In genomic region chr1:59967291-59967690, GRCm38 (mm10) we compare ENCODE assay signal across 8 mouse cellular contexts. TPM values are rescaled to one million over a fixed set of nuclear protein-coding genes. Genes with fewer than 3 reads are reported as not detected.
DNase-seq lines count a peak whose midpoint lies in the region; ATAC-seq and TF ChIP-seq lines count a peak whose summit lies in the region.

No protein-coding gene starts in this region.

- H3K27me3 ChIP-seq in forebrain, postnatal 0 days (ENCODE audit: insufficient read depth, low read length) = no peaks in the 10 kb centered on the region
- H3K27me3 ChIP-seq in forebrain, embryonic 12.5 days = no peaks in the 10 kb centered on the region
- H3K27me3 ChIP-seq in forebrain, embryonic 10.5 days (ENCODE audit: poor library complexity, severe bottlenecking) = no peaks in the 10 kb centered on the region
- no peaks in the 10 kb centered on the region for H3K27me3 ChIP-seq in neural tube, embryonic 15.5 days (replicated peaks)

- H3K27ac ChIP-seq in forebrain, postnatal 0 days (ENCODE audit: low read depth, low read length) = no peak overlapping the region
- H3K27ac ChIP-seq in forebrain, embryonic 12.5 days = no peak overlapping the region
- H3K27ac ChIP-seq in forebrain, embryonic 10.5 days = no peak overlapping the region
- no peak overlapping the region for H3K27ac ChIP-seq in neural tube, embryonic 15.5 days (replicated peaks)

- H3K9ac ChIP-seq in forebrain, postnatal 0 days = no peak overlapping the region
- H3K9ac ChIP-seq in forebrain, embryonic 12.5 days = no peak overlapping the region
- H3K9ac ChIP-seq in neural tube, embryonic 15.5 days (replicated peaks) = no peak overlapping the region

- peaks cover 26% of the 10 kb centered on the region for H3K36me3 ChIP-seq in forebrain, postnatal 0 days (ENCODE audit: insufficient read depth)
- peaks cover 27% of the 10 kb centered on the region for H3K36me3 ChIP-seq in forebrain, embryonic 12.5 days (replicated peaks)
- H3K36me3 ChIP-seq in forebrain, embryonic 10.5 days (replicated peaks) = peaks cover 59% of the 10 kb centered on the region
- peaks cover 45% of the 10 kb centered on the region for H3K36me3 ChIP-seq in neural tube, embryonic 15.5 days

- no peaks in the 10 kb centered on the region for H3K9me3 ChIP-seq in forebrain, postnatal 0 days (ENCODE audit: low read length)
- no peaks in the 10 kb centered on the region for H3K9me3 ChIP-seq in forebrain, embryonic 12.5 days
- no peaks in the 10 kb centered on the region for H3K9me3 ChIP-seq in forebrain, embryonic 10.5 days
- no peaks in the 10 kb centered on the region for H3K9me3 ChIP-seq in neural tube, embryonic 15.5 days (replicated peaks)

- DNase-seq in forebrain, postnatal 0 days = peak; percentile 23
- DNase-seq in right cerebral cortex, postnatal 4 days = peak; percentile 11
- DNase-seq in right cerebral cortex, adult 18-20 months = no peak
- DNase-seq in lung, postnatal 25 days (ENCODE audit: low spot score) = peak; percentile 46
- no peak for DNase-seq in forebrain, embryonic 10.5 days (ENCODE audit: extremely low spot score, low spot score)

- ATAC-seq in forebrain, postnatal 0 days = no peak
- ATAC-seq in forebrain, embryonic 12.5 days (ENCODE audit: low FRiP score) = no peak
- ATAC-seq in common myeloid progenitor, adult 5-6 weeks (replicated peaks; ENCODE audit: low read depth, poor library complexity, severe bottlenecking) = 0 out of 2 replicates have a peak, but pooled peaks have one; percentile 39
- ATAC-seq in neural tube, embryonic 15.5 days (ENCODE audit: low FRiP score) = no peak

- H3K4me3 ChIP-seq in forebrain, postnatal 0 days (ENCODE audit: low read depth, low read length) = no peak overlapping the region
- H3K4me3 ChIP-seq in forebrain, embryonic 12.5 days (replicated peaks) = no peak overlapping the region
- H3K4me3 ChIP-seq in forebrain, embryonic 10.5 days = no peak overlapping the region
- H3K4me3 ChIP-seq in neural tube, embryonic 15.5 days (replicated peaks) = no peak overlapping the region

- H3K4me1 ChIP-seq in forebrain, postnatal 0 days (ENCODE audit: insufficient read depth) = no peaks in the 10 kb centered on the region
- H3K4me1 ChIP-seq in forebrain, embryonic 12.5 days = no peaks in the 10 kb centered on the region
- H3K4me1 ChIP-seq in forebrain, embryonic 10.5 days = peaks cover 10% of the 10 kb centered on the region
- no peaks in the 10 kb centered on the region for H3K4me1 ChIP-seq in neural tube, embryonic 15.5 days

- peak; percentile 57 for TF ChIP-seq CTCF in forebrain, postnatal 0 days (IDR thresholded peaks at IDR 0.05; ENCODE audit: low read depth)

- WGBS in forebrain, postnatal 0 days = 91% methylated on average over 4 of the region's 4 CpGs
- WGBS in forebrain, embryonic 12.5 days = 91% methylated on average over 4 of the region's 4 CpGs
- WGBS in forebrain, embryonic 10.5 days = 86% methylated on average over 4 of the region's 4 CpGs
- 89% methylated on average over 4 of the region's 4 CpGs for WGBS in neural tube, embryonic 15.5 days

- H3K4me2 ChIP-seq in forebrain, postnatal 0 days (ENCODE audit: low read depth) = no peak overlapping the region
- H3K4me2 ChIP-seq in forebrain, embryonic 12.5 days = no peak overlapping the region
- no peak overlapping the region for H3K4me2 ChIP-seq in neural tube, embryonic 15.5 days

RNA-seq across cellular contexts. Expression of gene Fam117b, which starts 54.5 kb away (rescaled TPM):
- 53.4 and 79.7 TPM in 2 replicates for total RNA-seq in forebrain, postnatal 0 days (2014; rRNA removed)
- polyA plus RNA-seq in forebrain, postnatal 0 days (2015; fragmentation: Nextera tagmentation; extraction: Ambion mirVana) = 22.1 and 31.8 TPM in 2 replicates
- polyA plus RNA-seq in forebrain, embryonic 12.5 days (2016; fragmentation: Nextera tagmentation; extraction: Ambion mirVana) = 23.4 and 25.0 TPM in 2 replicates
- total RNA-seq in common myeloid progenitor, adult 5-6 weeks (2017) = 26.9 and 27.3 TPM in 2 replicates
- 9.1 TPM in 2 replicates for polyA plus RNA-seq in forebrain, embryonic 10.5 days (2016; fragmentation: Nextera tagmentation; extraction: Ambion mirVana)
- 27.4 and 33.1 TPM in 2 replicates for polyA plus RNA-seq in neural tube, embryonic 15.5 days (2015; fragmentation: Nextera tagmentation; extraction: Ambion mirVana)

Comparison
In these comparisons a context has a peak if more than half of its experiments do, and no peak if none do; other contexts are left out.
1. DNase-seq: peak in forebrain, postnatal 0 days (single experiment), right cerebral cortex, postnatal 4 days (single experiment) and lung, postnatal 25 days (single experiment); none in right cerebral cortex, adult 18-20 months (single experiment) and forebrain, embryonic 10.5 days (single experiment).